Mouse (Mus musculus): ENCODE measurements around the gene Car9.

DNA sequence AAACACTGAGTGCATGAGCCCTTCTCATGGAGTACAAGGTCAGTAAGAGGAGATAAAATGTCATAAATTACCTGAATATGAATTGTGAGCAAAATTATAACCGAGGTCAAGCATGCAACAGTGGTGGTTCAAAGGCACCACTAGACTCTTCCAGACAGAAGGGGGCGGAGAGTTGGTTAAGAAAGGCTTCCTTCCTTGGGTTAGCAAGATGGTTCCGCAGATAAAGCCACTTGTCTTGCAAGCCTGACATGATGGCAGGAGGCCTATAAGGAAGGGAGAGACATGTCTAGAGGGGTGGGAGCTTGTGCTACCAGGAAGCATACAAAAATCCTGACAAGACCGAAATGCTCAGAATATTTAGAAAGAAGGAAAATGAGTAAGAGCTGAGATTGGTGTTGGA is 2.5 kb upstream of the Car9 start:
- TF ChIP-seq FLI1 (IDR thresholded peaks at IDR 0.05; ENCODE audit: low read length): no peak
- no peak for TF ChIP-seq GATA1 (IDR thresholded peaks at IDR 0.05; ENCODE audit: borderline replicate concordance, low read length)
